Mouse (Mus musculus) common myeloid progenitor, adult 5-6 weeks (primary cell): ENCODE results near the gene Cnmd. TPM values are rescaled to one million over a fixed set of nuclear protein-coding genes. Genes with fewer than 3 reads are reported as not detected.

Source experiments
- total RNA-seq: library from RNA; stranded (forward); fragments of 200-1000, 187-1606 nt; gene quantifications from 2 replicates; pipeline ENCODE4 v1.2.3, GENCODE M21; 2017

Cnmd gene
- total RNA-seq, 1 experiment from 2014 or later = not detected

Other genes with a start within 250 kb of the Cnmd start
- 13.9 and 15.3 TPM in 2 replicates for gene Kbtbd7, start 235.7 kb downstream of the Cnmd start, total RNA-seq
- gene Kbtbd6, start 210.3 kb downstream of the Cnmd start, total RNA-seq = 2.9 and 7.1 TPM in 2 replicates
- gene Elf1, start 181.0 kb downstream of the Cnmd start, total RNA-seq = 270 and 285 TPM in 2 replicates
- 81.4 and 84.9 TPM in 2 replicates for gene Wbp4, start 180.7 kb downstream of the Cnmd start, total RNA-seq
- 102 and 171 TPM in 2 replicates for gene Sugt1, start 74.5 kb downstream of the Cnmd start, total RNA-seq
- gene Pcdh8, start 109.1 kb upstream of the Cnmd start, total RNA-seq = not detected in 2 replicates